Mouse (Mus musculus): ENCODE measurements around the gene Smok3b.

DNA sequence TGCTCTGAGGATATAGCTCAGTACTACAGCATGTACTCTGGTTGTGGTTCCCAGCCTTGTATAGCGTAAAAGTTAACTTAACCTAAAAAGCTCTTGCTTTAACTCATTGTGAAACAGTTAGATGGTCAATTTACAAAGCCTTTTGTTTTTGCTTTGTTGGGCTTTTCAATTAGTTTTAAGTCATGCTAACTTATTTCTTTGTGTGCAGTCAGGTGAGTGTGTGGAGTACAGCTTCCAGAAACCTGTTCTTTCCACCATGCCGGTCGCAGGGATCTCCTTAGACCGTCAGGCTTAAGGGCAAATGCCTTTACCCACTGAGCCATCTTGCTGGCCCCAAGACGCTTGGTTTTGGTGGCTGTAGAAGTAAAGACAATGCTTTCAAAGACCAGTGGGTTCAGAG, 69.5 kb downstream of the Smok3b start:
- TF ChIP-seq GATA1 (IDR thresholded peaks at IDR 0.05; ENCODE audit: borderline replicate concordance, low read length) (no peak), FLI1 (IDR thresholded peaks at IDR 0.05; ENCODE audit: low read length) (no peak)

Measured in megakaryocyte, embryonic 14.5 days (primary cell).